21 mouse cellular contexts compared by ENCODE assay signal in the genomic region with DNA sequence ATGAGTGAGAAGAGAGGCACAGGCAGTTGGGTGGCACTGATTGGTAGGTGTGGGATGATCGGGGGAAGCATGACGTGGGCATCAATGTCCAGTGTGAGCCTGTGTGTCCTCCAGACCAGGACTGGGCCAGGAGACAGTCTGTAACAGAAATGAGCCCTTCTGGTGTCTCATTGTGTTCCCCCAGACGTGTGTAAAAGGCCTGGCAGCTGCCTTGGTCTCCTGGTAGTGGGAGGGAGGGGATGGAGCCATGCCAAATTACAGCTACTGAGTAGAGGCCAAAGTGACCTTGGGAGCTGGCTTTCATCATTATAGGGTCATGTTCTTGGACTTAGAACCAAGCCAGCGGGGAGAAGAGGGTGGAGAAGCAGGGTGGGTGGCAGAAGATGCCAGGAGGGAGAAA. TPM values are rescaled to one million over a fixed set of nuclear protein-coding genes. Genes with fewer than 3 reads are reported as not detected.
DNase-seq lines count a peak whose midpoint lies in the region; ATAC-seq and TF ChIP-seq lines count a peak whose summit lies in the region.
"Had no signal": no experiment of that assay in that cellular context is flagged by ENCODE, and none has a peak within 500 bp of the region (broad histone marks: within the 10 kb centered on the region; RNA-seq: fewer than 3 reads in every experiment).

No protein-coding gene starts in this region.

- no peak for TF ChIP-seq CTCF in gastrocnemius, adult 2 months (IDR thresholded peaks at IDR 0.05)

- H3K4me2 ChIP-seq in forebrain, embryonic 11.5 days (ENCODE audit: low read depth, low read length, severe bottlenecking) = no peak overlapping the region
- H3K4me2 ChIP-seq: heart, embryonic 11.5 days; liver, embryonic 13.5 days; neural tube, embryonic 15.5 days had no signal

- H3K27ac ChIP-seq in gastrocnemius, adult 2 months = no peak overlapping the region
- no peak overlapping the region for H3K27ac ChIP-seq in forebrain, embryonic 11.5 days (ENCODE audit: low read depth, low read length)
- H3K27ac ChIP-seq: embryonic facial prominence, embryonic 10.5 days; limb, embryonic 10.5 days; liver, embryonic 13.5 days; neural tube, embryonic 15.5 days had no signal

- ATAC-seq in forebrain, embryonic 11.5 days (replicated peaks; ENCODE audit: low FRiP score) = no peak
- ATAC-seq: activated CD4-positive, CD25-positive, alpha-beta regulatory T cell, adult 4 months; forebrain, postnatal 0 days; intestine, embryonic 16.5 days had no signal

- H3K4me3 ChIP-seq in gastrocnemius, adult 2 months = no peak overlapping the region
- no peak overlapping the region for H3K4me3 ChIP-seq in forebrain, embryonic 11.5 days (ENCODE audit: low read depth, low read length)
- H3K4me3 ChIP-seq: embryonic facial prominence, embryonic 10.5 days; erythroblast, embryonic 14.5 days; limb, embryonic 10.5 days; liver, embryonic 13.5 days; neural tube, embryonic 15.5 days had no signal

- no peaks in the 10 kb centered on the region for H3K27me3 ChIP-seq in forebrain, embryonic 11.5 days (ENCODE audit: control insufficient read depth, insufficient read depth, low read length)
- H3K27me3 ChIP-seq: liver, embryonic 13.5 days; neural tube, embryonic 15.5 days had no signal

- DNase-seq in gastrocnemius, adult 2 months = peak; percentile 36
- DNase-seq in gastrocnemius, adult 18-20 months (ENCODE audit: low spot score) = no peak
- DNase-seq in kidney, adult 8-10 months = peak; percentile 63 to 69
- DNase-seq in kidney, postnatal 4 days = no peak
- DNase-seq in urinary bladder, adult 2 months (ENCODE audit: low spot score) = peak; percentile 9
- no peak for DNase-seq in urinary bladder, postnatal 14 days (ENCODE audit: low spot score)
- peak; percentile 29 for DNase-seq in skeletal muscle tissue, adult 2 months (ENCODE audit: low read depth, low spot score)
- no peak for DNase-seq in forebrain, embryonic 11.5 days (ENCODE audit: low spot score)
- DNase-seq: cerebellum, adult 9-11 months; forebrain, postnatal 0 days; gastrocnemius, postnatal 14 days; liver, embryonic 13.5 days had no signal

- H3K9me3 ChIP-seq in forebrain, embryonic 11.5 days (ENCODE audit: control insufficient read depth, low read length) = no peaks in the 10 kb centered on the region
- H3K9me3 ChIP-seq: embryonic facial prominence, embryonic 10.5 days; limb, embryonic 10.5 days; liver, embryonic 13.5 days; neural tube, embryonic 15.5 days had no signal

- no peaks in the 10 kb centered on the region for H3K4me1 ChIP-seq in forebrain, embryonic 11.5 days (replicated peaks; ENCODE audit: control insufficient read depth, insufficient read depth, low read length)
- H3K4me1 ChIP-seq: embryonic facial prominence, embryonic 10.5 days; liver, embryonic 13.5 days; neural tube, embryonic 15.5 days had no signal

- 78% methylated on average over 4 of the region's 4 CpGs for WGBS in forebrain, embryonic 11.5 days

- no peaks in the 10 kb centered on the region for H3K36me3 ChIP-seq in forebrain, embryonic 11.5 days (ENCODE audit: control insufficient read depth, insufficient read depth, low read length)
- H3K36me3 ChIP-seq: embryonic facial prominence, embryonic 10.5 days; limb, embryonic 10.5 days; liver, embryonic 13.5 days; neural tube, embryonic 15.5 days had no signal

- H3K9ac ChIP-seq in forebrain, embryonic 11.5 days (ENCODE audit: low read length) = no peak overlapping the region
- H3K9ac ChIP-seq: forebrain, postnatal 0 days; liver, embryonic 13.5 days; neural tube, embryonic 15.5 days had no signal

- intact Hi-C loops in gastrocnemius, adult 2 months (cut with DNase I) = no loop called here

RNA-seq across cellular contexts. Expression of a gene that starts 45.9 kb away (rescaled TPM):
- 1 to 10 TPM; 2.0 to 3.2 TPM for total RNA-seq in gastrocnemius, adult 2 months (2021)
- total RNA-seq in gastrocnemius, adult 18-20 months (2021) = 1 to 10 TPM; 1.4 to 1.7 TPM
- polyA plus RNA-seq in urinary bladder, adult 2 months (2012; rRNA removed) = 4.3 and 8.0 TPM in 2 replicates
- 0.25 and 0.47 TPM in 2 replicates for polyA plus RNA-seq in forebrain, embryonic 11.5 days (2014; fragmentation: Nextera tagmentation; extraction: Ambion mirVana)
- total RNA-seq: forebrain, postnatal 0 days had no signal
- polyA plus RNA-seq: activated CD4-positive, CD25-positive, alpha-beta regulatory T cell, adult 4 months; erythroblast, embryonic 14.5 days; hindbrain, embryonic 11.5 days; liver, embryonic 13.5 days; lung, embryonic 16.5 days had no signal

Comparison
In these comparisons a context has a peak if more than half of its experiments do, and no peak if none do; other contexts are left out.
1. DNase-seq: peak in gastrocnemius, adult 2 months (single experiment), kidney, adult 8-10 months (2 of 2), urinary bladder, adult 2 months (single experiment) and skeletal muscle tissue, adult 2 months (single experiment); none in gastrocnemius, adult 18-20 months (single experiment), kidney, postnatal 4 days (0 of 2), urinary bladder, postnatal 14 days (single experiment) and forebrain, embryonic 11.5 days (single experiment).